Mouse (Mus musculus): Measurements from ENCODE around the gene Sdf2l1. TPM values are rescaled to one million over a fixed set of nuclear protein-coding genes. Genes with fewer than 3 reads are reported as not detected.

The Sdf2l1 gene
- polyA plus RNA-seq, 1 experiment from 2014 or later: 66.9 TPM

DNA sequence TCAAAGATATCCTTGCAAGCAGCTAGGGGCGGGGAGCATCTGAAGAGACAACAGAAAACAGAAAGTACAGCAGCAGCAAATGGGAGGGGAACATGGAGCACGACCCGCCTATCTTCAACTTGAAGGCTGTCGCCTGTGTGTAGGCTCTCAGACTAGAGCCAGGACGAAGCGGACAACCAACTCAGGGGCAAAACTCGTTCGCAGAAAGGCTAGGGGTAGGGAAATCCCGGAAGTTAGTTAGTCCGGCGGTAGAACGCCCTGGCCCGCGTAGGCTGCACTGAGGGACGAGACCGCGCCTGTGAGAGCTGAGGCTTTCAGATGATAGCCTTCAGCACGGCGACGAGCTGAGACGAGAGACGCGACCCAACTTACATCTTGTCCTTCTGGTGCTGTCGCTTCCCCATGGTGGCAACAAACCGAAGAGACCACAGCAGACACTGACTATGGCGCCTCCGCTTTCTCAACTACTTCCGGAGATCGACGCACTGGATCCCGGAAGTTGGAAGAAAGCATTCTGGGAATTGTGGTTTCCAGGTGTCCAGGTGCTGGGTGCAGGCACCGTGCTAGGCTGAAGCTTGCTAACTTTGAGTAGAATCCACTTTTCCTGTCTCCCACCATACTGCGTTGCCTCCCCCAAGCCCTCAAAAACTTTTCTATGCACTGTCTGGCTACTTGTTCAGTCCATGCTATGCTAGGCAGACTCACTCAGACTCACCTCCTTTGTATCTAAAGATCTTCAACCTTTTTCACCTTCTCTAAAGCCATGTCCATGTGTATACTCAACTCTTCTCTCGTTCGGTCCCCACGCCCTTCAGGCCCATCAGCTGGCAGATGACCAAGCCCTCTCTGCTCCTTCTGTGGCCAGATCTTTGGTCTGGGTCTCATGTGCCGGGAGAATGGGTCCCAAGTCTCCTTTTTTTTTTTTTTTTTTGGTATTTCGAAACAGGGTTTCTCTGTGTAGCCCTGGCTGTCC lies 21.1 kb downstream of the Sdf2l1 start, which contains the start of gene Ppil2:
TSS of gene Ppil2 (minus strand) at position 487 of the 973 bp plus-strand sequence.
- Histone ChIP-seq H3K9ac (peak within 1 kb of the TSS; percentile 72), H3K27ac (peak within 1 kb of the TSS; percentile 52), H3K4me2 (peak within 1 kb of the TSS; percentile 51), H3K9me3 (no peaks in the 10 kb centered on the region), H3K36me3 (peaks cover 31% of the 10 kb centered on the region), H3K4me3 (peak within 1 kb of the TSS; percentile 82), H3K27me3 (no peaks in the 10 kb centered on the region), H3K4me1 (peaks cover 18% of the 10 kb centered on the region)
- whole genome bisulfite sequencing: 10% methylated on average over 38 of the region's 38 CpGs
- peak; percentile 68; the same call in 1 of the 2 replicates for ATAC-seq (ENCODE audit: insufficient number of reproducible peaks, low FRiP score, low TSS enrichment, low read depth)

DNA sequence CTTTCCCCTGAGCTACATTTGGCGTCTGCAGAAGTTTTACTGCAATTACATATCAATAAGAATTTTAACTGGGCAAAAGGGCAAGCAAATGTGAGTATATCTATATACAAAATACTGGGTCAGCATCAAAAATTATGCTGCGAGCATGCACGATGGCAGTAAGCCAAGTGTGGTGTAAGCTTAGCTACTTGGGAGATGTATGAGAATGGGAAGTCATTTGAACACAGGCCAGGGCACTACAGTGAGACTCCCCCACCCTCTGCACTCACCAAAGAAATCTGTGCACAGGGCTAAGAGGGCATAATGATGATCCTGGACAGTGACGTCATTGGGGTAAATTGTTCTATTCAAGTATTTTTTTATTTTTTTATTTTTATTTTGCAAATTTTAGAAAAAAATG lies 27.6 kb downstream of the Sdf2l1 start:
- Histone ChIP-seq H3K36me3 (peaks cover 76% of the 10 kb centered on the region), H3K27me3 (no peaks in the 10 kb centered on the region), H3K4me1 (peaks cover 11% of the 10 kb centered on the region), H3K9me3 (no peaks in the 10 kb centered on the region), H3K27ac (no peak overlapping the region), H3K9ac (no peak overlapping the region), H3K4me2 (no peak overlapping the region), H3K4me3 (no peak overlapping the region)
- 74% methylated on average over 4 of the region's 4 CpGs for WGBS
- ATAC-seq (ENCODE audit: insufficient number of reproducible peaks, low FRiP score, low TSS enrichment, low read depth): no peak

DNA sequence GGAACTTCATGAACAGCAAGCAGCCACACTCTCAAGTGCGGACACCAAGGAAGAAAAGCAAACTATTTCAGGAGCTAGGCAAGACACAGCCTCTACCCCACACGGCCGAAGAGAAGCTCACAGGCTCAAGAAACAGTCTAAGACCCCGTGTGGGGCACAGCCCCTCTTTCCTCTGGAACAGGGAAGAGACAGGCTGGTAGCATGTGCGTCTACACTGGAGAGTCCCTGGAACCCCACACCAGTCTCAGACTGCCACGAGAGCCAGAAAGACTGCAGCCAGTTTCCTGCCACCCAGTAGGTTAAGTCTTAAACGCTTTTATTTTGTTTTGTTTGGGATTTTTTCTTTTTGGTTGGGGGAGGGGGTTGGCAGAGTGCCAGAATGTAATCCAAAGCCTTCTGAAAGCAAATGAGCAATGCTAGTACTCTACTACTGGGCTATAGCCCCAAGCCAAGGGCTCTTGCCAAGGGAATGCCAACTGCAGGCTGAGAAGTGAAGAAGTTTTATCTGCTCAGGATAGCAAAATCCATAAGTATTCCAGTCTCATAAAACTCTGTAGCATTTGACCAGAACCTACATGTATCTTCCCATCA lies 29.5 kb downstream of the Sdf2l1 start:
- H3K27me3 ChIP-seq: no peaks in the 10 kb centered on the region
- ATAC-seq (ENCODE audit: insufficient number of reproducible peaks, low FRiP score, low TSS enrichment, low read depth): no peak; the same call in 1 of the 2 replicates
- H3K9me3 ChIP-seq: no peaks in the 10 kb centered on the region
- no peak overlapping the region for H3K4me2 ChIP-seq
- 55% methylated on average over 7 of the region's 7 CpGs for WGBS
- 0 out of 2 replicates have a peak overlapping the region, but pooled peaks have one; percentile 19 for H3K27ac ChIP-seq
- peaks cover 80% of the 10 kb centered on the region for H3K36me3 ChIP-seq
- no peak overlapping the region for H3K9ac ChIP-seq
- H3K4me1 ChIP-seq: peaks cover 8% of the 10 kb centered on the region; the same call in 1 of the 2 replicates
- no peak overlapping the region for H3K4me3 ChIP-seq

DNA sequence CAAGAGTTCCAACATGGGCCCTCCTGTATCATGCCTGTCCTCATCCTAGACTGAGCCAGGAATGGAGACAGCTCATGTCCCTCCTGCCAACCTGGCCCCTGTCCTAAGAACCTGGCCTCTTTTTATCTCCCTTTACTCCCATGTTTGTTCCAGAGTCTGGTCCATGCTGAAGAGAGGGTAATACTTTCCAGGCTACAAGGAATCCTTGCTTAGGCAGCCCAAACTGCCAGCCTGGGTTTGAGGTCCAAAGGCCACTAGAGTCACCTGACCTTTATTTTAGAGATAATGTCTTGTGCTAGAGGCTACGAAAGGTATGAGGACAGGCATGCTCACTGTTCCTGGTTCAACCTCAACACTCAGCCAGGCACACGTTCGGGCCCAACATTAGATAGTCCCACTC lies 35.2 kb downstream of the Sdf2l1 start:
- H3K4me3 ChIP-seq: no peak overlapping the region
- H3K9ac ChIP-seq: no peak overlapping the region
- H3K4me1 ChIP-seq: no peaks in the 10 kb centered on the region
- H3K4me2 ChIP-seq: no peak overlapping the region
- peaks cover 93% of the 10 kb centered on the region for H3K36me3 ChIP-seq
- no peaks in the 10 kb centered on the region for H3K9me3 ChIP-seq
- H3K27me3 ChIP-seq: no peaks in the 10 kb centered on the region
- H3K27ac ChIP-seq: no peak overlapping the region
- ATAC-seq (ENCODE audit: insufficient number of reproducible peaks, low FRiP score, low TSS enrichment, low read depth): no peak
- 96% methylated on average over 3 of the region's 3 CpGs for WGBS

DNA sequence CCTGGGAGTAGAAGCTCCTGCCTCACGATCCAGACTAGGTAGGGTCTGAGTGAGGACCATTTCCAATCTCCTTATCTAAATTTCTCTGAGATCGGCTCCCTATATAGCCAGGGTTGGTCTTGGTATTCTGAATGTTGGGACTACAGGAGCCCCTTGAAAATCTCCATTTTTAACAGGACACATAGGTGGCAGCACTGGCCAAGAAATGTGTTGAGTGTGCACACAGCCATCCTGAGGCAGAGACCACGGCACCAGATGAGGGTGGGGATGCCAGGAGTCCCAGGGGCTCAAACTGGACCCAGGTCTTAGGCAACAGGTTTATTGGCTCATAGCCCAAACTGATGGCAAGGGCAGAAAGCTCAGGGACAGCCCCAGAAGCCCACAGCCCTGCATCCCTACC lies 43.8 kb downstream of the Sdf2l1 start:
- Histone ChIP-seq H3K4me3 (no peak overlapping the region), H3K4me1 (no peaks in the 10 kb centered on the region), H3K9ac (no peak overlapping the region), H3K36me3 (peaks cover 99% of the 10 kb centered on the region), H3K27me3 (no peaks in the 10 kb centered on the region), H3K27ac (no peak overlapping the region), H3K9me3 (no peaks in the 10 kb centered on the region), H3K4me2 (no peak overlapping the region)
- no peak for ATAC-seq (ENCODE audit: insufficient number of reproducible peaks, low FRiP score, low TSS enrichment, low read depth)
- WGBS: 69% methylated on average over 3 of the region's 3 CpGs

DNA sequence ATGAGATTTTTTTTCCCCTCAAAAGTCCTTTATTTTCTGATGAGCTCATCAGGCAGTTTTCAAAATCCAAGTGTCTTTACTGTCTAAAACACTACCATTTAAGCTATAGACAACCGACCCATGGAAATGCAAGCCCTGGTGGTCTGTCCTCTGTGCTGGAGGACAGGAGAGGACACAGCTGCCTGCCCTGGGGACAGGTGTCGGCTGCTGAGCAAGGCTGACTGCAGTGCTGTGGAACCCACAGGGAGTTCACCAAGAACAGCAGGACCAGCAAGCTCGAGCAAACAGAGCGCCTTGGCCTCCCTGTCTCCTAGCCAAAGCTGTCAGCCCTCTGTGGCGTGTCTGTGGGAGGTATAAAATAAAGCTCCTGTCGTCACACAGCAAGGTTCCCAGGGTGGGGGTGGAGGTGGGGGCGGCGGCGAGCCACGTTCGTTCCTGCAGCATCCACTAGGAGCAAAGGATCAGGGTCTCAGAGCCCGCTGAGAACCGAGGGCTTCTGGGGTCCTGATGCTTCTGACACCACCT lies 45.5 kb downstream of the Sdf2l1 start:
- H3K4me2 ChIP-seq: no peak overlapping the region
- ATAC-seq (ENCODE audit: insufficient number of reproducible peaks, low FRiP score, low TSS enrichment, low read depth): no peak
- no peak overlapping the region for H3K4me3 ChIP-seq
- H3K36me3 ChIP-seq: peaks cover 94% of the 10 kb centered on the region
- no peak overlapping the region for H3K27ac ChIP-seq
- no peaks in the 10 kb centered on the region for H3K27me3 ChIP-seq
- H3K9ac ChIP-seq: no peak overlapping the region
- WGBS: 79% methylated on average over 13 of the region's 13 CpGs
- H3K4me1 ChIP-seq: no peaks in the 10 kb centered on the region
- H3K9me3 ChIP-seq: no peaks in the 10 kb centered on the region

DNA sequence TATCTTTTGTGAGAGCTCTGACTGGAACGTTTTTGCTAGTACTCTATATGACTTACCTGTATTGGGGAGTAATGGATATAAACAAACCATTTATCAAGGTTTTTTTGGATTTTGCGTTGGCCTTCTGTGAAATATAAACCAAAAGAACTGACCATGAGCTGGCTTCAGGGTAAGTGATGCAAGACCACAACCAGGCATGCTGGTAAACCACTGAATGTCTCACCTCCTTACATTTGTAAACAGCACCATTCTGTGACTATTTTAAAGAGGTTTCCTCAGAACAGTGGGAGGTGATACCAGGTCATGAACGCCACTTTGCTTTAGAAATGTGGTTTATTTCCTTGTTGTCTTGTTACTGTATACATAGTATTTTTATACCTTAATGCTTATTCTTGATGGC lies 45.9 kb downstream of the Sdf2l1 start:
- Histone ChIP-seq H3K4me1 (no peaks in the 10 kb centered on the region), H3K9me3 (no peaks in the 10 kb centered on the region), H3K27ac (no peak overlapping the region), H3K36me3 (peaks cover 90% of the 10 kb centered on the region), H3K27me3 (no peaks in the 10 kb centered on the region), H3K9ac (no peak overlapping the region), H3K4me2 (no peak overlapping the region), H3K4me3 (no peak overlapping the region)
- no peak for ATAC-seq (ENCODE audit: insufficient number of reproducible peaks, low FRiP score, low TSS enrichment, low read depth)
- 76% methylated on average over 3 of the region's 3 CpGs for whole genome bisulfite sequencing

DNA sequence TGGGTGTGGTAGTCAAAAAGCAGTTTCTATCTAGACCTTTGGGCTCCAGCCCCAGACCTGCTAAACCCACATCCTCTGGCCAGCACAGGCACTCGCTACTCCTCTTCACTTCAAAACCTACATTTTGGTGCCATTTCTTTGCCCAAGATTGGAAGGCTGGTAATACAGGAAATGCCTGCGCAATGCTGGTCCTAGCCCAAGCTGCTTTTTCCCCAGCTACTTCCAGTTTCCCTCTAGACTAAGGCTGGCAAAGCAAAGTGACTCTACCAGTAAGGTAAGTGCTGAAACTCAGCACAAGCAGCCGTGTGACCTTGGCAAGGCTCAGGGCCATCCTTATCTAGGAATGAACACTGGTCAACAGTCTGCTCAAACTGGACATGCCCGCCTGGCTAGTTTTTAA lies 46.5 kb downstream of the Sdf2l1 start:
- Histone ChIP-seq H3K9me3 (no peaks in the 10 kb centered on the region), H3K4me3 (no peak overlapping the region), H3K27ac (no peak overlapping the region), H3K4me1 (no peaks in the 10 kb centered on the region), H3K36me3 (peaks cover 89% of the 10 kb centered on the region), H3K27me3 (no peaks in the 10 kb centered on the region), H3K9ac (no peak overlapping the region), H3K4me2 (no peak overlapping the region)
- 94% methylated on average over 4 of the region's 4 CpGs for WGBS
- no peak for ATAC-seq (ENCODE audit: insufficient number of reproducible peaks, low FRiP score, low TSS enrichment, low read depth)

DNA sequence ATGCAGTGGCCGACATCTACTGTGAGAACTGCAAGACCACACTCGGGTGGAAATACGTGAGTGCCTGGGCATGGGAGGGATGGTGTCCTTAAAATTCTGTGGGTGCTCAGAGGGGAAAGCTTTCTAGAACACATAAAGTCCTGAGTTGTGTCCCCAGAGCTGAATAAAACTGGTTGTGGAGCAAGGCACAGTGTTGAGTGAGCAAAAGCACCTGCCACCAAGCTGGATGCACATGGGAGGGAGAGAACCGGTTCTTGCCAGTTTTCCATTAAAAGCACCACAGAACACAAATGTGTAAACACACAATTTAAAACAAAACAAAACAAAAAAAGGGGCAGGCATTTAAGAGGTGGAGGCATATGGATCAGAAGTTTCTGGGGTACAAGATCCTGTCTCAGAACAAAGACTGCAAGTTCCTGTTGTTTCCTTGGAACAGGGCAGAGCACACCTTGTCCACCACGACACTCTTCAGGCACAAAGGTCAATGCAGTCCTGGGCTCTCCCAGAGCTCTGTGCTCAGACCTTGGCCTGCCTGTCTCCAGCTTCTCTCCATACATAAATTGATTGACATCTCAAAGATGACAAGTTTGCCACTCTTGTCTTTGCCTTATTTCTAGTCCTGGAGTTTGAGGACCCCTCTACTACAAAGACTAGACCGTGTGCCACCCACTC lies 49.9 kb downstream of the Sdf2l1 start:
- WGBS: 86% methylated on average over 6 of the region's 6 CpGs
- Histone ChIP-seq H3K36me3 (peaks cover 55% of the 10 kb centered on the region), H3K4me3 (no peak overlapping the region), H3K4me2 (no peak overlapping the region), H3K9me3 (no peaks in the 10 kb centered on the region), H3K27ac (no peak overlapping the region), H3K4me1 (no peaks in the 10 kb centered on the region), H3K27me3 (no peaks in the 10 kb centered on the region), H3K9ac (no peak overlapping the region)
- no peak for ATAC-seq (ENCODE audit: insufficient number of reproducible peaks, low FRiP score, low TSS enrichment, low read depth)
